Mouse (Mus musculus): ENCODE data around the gene Mndal. TPM values are rescaled to one million over a fixed set of nuclear protein-coding genes. Genes with fewer than 3 reads are reported as not detected.
"Not testable (repeated sequence)": the region's sequence is repeated elsewhere in the genome, so short reads cannot be mapped to it uniquely, and the experiment has no call there.

Mndal gene
- polyA plus RNA-seq, 1 experiment from 2014 or later, result 3.1 TPM

GRCm38 (mm10) chr1:173853711-173854110 is 88.6 kb downstream of the Mndal start:
- not testable (repeated sequence) for H3K36me3 ChIP-seq (ENCODE audit: control insufficient read depth, insufficient read depth); H3K27me3 ChIP-seq (replicated peaks; ENCODE audit: control insufficient read depth, insufficient read depth, low read length); H3K4me1 ChIP-seq (replicated peaks; ENCODE audit: control insufficient read depth, insufficient read depth, low read length); H3K9ac ChIP-seq (replicated peaks; ENCODE audit: low read depth, low read length); H3K4me2 ChIP-seq (ENCODE audit: low read length); H3K9me3 ChIP-seq (ENCODE audit: control insufficient read depth, low read length); ATAC-seq; H3K4me3 ChIP-seq (replicated peaks; ENCODE audit: low read length); H3K27ac ChIP-seq (ENCODE audit: low read length)

GRCm38 (mm10) chr1:173852853-173853252 is 89.4 kb downstream of the Mndal start:
- not testable (repeated sequence) for H3K4me2 ChIP-seq (ENCODE audit: low read length); H3K4me3 ChIP-seq (replicated peaks; ENCODE audit: low read length); H3K9ac ChIP-seq (replicated peaks; ENCODE audit: low read depth, low read length); ATAC-seq; H3K36me3 ChIP-seq (ENCODE audit: control insufficient read depth, insufficient read depth); H3K9me3 ChIP-seq (ENCODE audit: control insufficient read depth, low read length); H3K27ac ChIP-seq (ENCODE audit: low read length); H3K4me1 ChIP-seq (replicated peaks; ENCODE audit: control insufficient read depth, insufficient read depth, low read length); H3K27me3 ChIP-seq (replicated peaks; ENCODE audit: control insufficient read depth, insufficient read depth, low read length)
- WGBS, result 61% methylated on average over 4 of the region's 4 CpGs

GRCm38 (mm10) chr1:173846193-173846592 is 96.1 kb downstream of the Mndal start:
- not testable (repeated sequence) for H3K9me3 ChIP-seq (ENCODE audit: control insufficient read depth, low read length); H3K4me3 ChIP-seq (replicated peaks; ENCODE audit: low read length); H3K27me3 ChIP-seq (replicated peaks; ENCODE audit: control insufficient read depth, insufficient read depth, low read length); H3K9ac ChIP-seq (replicated peaks; ENCODE audit: low read depth, low read length); H3K4me2 ChIP-seq (ENCODE audit: low read length); ATAC-seq; H3K4me1 ChIP-seq (replicated peaks; ENCODE audit: control insufficient read depth, insufficient read depth, low read length); H3K27ac ChIP-seq (ENCODE audit: low read length); H3K36me3 ChIP-seq (ENCODE audit: control insufficient read depth, insufficient read depth)
- 89% methylated on average over 4 of the region's 4 CpGs for WGBS

GRCm38 (mm10) chr1:173844754-173845153 is 97.5 kb downstream of the Mndal start:
- Histone ChIP-seq H3K27me3 (replicated peaks; ENCODE audit: control insufficient read depth, insufficient read depth, low read length) (no peaks in the 10 kb centered on the region), H3K36me3 (ENCODE audit: control insufficient read depth, insufficient read depth) (no peaks in the 10 kb centered on the region), H3K4me1 (replicated peaks; ENCODE audit: control insufficient read depth, insufficient read depth, low read length) (no peaks in the 10 kb centered on the region), H3K9ac (replicated peaks; ENCODE audit: low read depth, low read length) (no peak overlapping the region), H3K4me3 (replicated peaks; ENCODE audit: low read length) (no peak overlapping the region), H3K27ac (ENCODE audit: low read length) (no peak overlapping the region), H3K9me3 (ENCODE audit: control insufficient read depth, low read length) (no peaks in the 10 kb centered on the region), H3K4me2 (ENCODE audit: low read length) (no peak overlapping the region)
- no peak for ATAC-seq
- WGBS, result 86% methylated on average over 1 of the region's 1 CpGs

- not testable (repeated sequence) for H3K9me3 ChIP-seq (ENCODE audit: control insufficient read depth, low read length); H3K4me1 ChIP-seq (replicated peaks; ENCODE audit: control insufficient read depth, insufficient read depth, low read length); H3K36me3 ChIP-seq (ENCODE audit: control insufficient read depth, insufficient read depth); H3K27me3 ChIP-seq (replicated peaks; ENCODE audit: control insufficient read depth, insufficient read depth, low read length); H3K27ac ChIP-seq (ENCODE audit: low read length); ATAC-seq; H3K4me2 ChIP-seq (ENCODE audit: low read length); H3K4me3 ChIP-seq (replicated peaks; ENCODE audit: low read length); H3K9ac ChIP-seq (replicated peaks; ENCODE audit: low read depth, low read length)
- WGBS, result 83% methylated on average over 2 of the region's 2 CpGs
These were observed 120.8 kb downstream of the Mndal start for GRCm38 (mm10) chr1:173821481-173821803.

GRCm38 (mm10) chr1:173820794-173821480 is 121.4 kb downstream of the Mndal start:
- not testable (repeated sequence) for H3K9me3 ChIP-seq (ENCODE audit: control insufficient read depth, low read length); H3K4me2 ChIP-seq (ENCODE audit: low read length); H3K9ac ChIP-seq (replicated peaks; ENCODE audit: low read depth, low read length); ATAC-seq; H3K27ac ChIP-seq (ENCODE audit: low read length); H3K4me1 ChIP-seq (replicated peaks; ENCODE audit: control insufficient read depth, insufficient read depth, low read length); H3K27me3 ChIP-seq (replicated peaks; ENCODE audit: control insufficient read depth, insufficient read depth, low read length); H3K4me3 ChIP-seq (replicated peaks; ENCODE audit: low read length); H3K36me3 ChIP-seq (ENCODE audit: control insufficient read depth, insufficient read depth)
- 88% methylated on average over 2 of the region's 2 CpGs for WGBS

GRCm38 (mm10) chr1:173809294-173809693 is 133.0 kb downstream of the Mndal start:
- not testable (repeated sequence) for H3K4me3 ChIP-seq (replicated peaks; ENCODE audit: low read length); ATAC-seq; H3K9me3 ChIP-seq (ENCODE audit: control insufficient read depth, low read length); H3K9ac ChIP-seq (replicated peaks; ENCODE audit: low read depth, low read length); H3K4me1 ChIP-seq (replicated peaks; ENCODE audit: control insufficient read depth, insufficient read depth, low read length); H3K36me3 ChIP-seq (ENCODE audit: control insufficient read depth, insufficient read depth); H3K27me3 ChIP-seq (replicated peaks; ENCODE audit: control insufficient read depth, insufficient read depth, low read length); H3K4me2 ChIP-seq (ENCODE audit: low read length); H3K27ac ChIP-seq (ENCODE audit: low read length)
- WGBS, result 80% methylated on average over 2 of the region's 2 CpGs

GRCm38 (mm10) chr1:173802689-173803281 is 139.5 kb downstream of the Mndal start:
- 46% methylated on average over 2 of the region's 2 CpGs for WGBS
- H3K36me3 ChIP-seq (ENCODE audit: control insufficient read depth, insufficient read depth); H3K9me3 ChIP-seq (ENCODE audit: control insufficient read depth, low read length); H3K4me3 ChIP-seq (replicated peaks; ENCODE audit: low read length); H3K27me3 ChIP-seq (replicated peaks; ENCODE audit: control insufficient read depth, insufficient read depth, low read length); H3K9ac ChIP-seq (replicated peaks; ENCODE audit: low read depth, low read length); H3K27ac ChIP-seq (ENCODE audit: low read length); H3K4me1 ChIP-seq (replicated peaks; ENCODE audit: control insufficient read depth, insufficient read depth, low read length); H3K4me2 ChIP-seq (ENCODE audit: low read length): not testable (repeated sequence)
- ATAC-seq, result peak; percentile 57; the same call in 1 of the 2 replicates

GRCm38 (mm10) chr1:173802207-173802606 is 140.1 kb downstream of the Mndal start:
- not testable (repeated sequence) for H3K9ac ChIP-seq (replicated peaks; ENCODE audit: low read depth, low read length); H3K27me3 ChIP-seq (replicated peaks; ENCODE audit: control insufficient read depth, insufficient read depth, low read length); H3K27ac ChIP-seq (ENCODE audit: low read length); H3K36me3 ChIP-seq (ENCODE audit: control insufficient read depth, insufficient read depth); H3K4me3 ChIP-seq (replicated peaks; ENCODE audit: low read length); H3K4me1 ChIP-seq (replicated peaks; ENCODE audit: control insufficient read depth, insufficient read depth, low read length); H3K4me2 ChIP-seq (ENCODE audit: low read length); H3K9me3 ChIP-seq (ENCODE audit: control insufficient read depth, low read length); ATAC-seq
- WGBS, result 74% methylated on average over 3 of the region's 3 CpGs

- H3K4me2 ChIP-seq (ENCODE audit: low read length), result not testable (repeated sequence)
- WGBS, result 88% methylated on average over 2 of the region's 2 CpGs
These were observed 140.5 kb downstream of the Mndal start for GRCm38 (mm10) chr1:173801791-173802190.

More at GRCm38 (mm10) chr1:173801791-173802190, 140.5 kb downstream of the Mndal start:
- H3K27me3 ChIP-seq (replicated peaks; ENCODE audit: control insufficient read depth, insufficient read depth, low read length); H3K27ac ChIP-seq (ENCODE audit: low read length); H3K9ac ChIP-seq (replicated peaks; ENCODE audit: low read depth, low read length); H3K4me1 ChIP-seq (replicated peaks; ENCODE audit: control insufficient read depth, insufficient read depth, low read length); H3K36me3 ChIP-seq (ENCODE audit: control insufficient read depth, insufficient read depth); ATAC-seq; H3K9me3 ChIP-seq (ENCODE audit: control insufficient read depth, low read length); H3K4me3 ChIP-seq (replicated peaks; ENCODE audit: low read length): not testable (repeated sequence)
